Mouse (Mus musculus) intestine, embryonic 14.5 days (tissue): ENCODE measurements at regions not wholly inside any gene's neighbourhood (a gene's known extent, or its start where the extent isn't known, plus 50 kb on each side); places are given as distances from the start of the nearest gene placed in this dataset.

Source experiments
- ATAC-seq: fragments of 200-750 bp; cut with Nextera tagmentation; replicated peaks from 2 replicates; pipeline ENCODE4 v1.8.0; 2017; ENCODE audit warnings: low read depth, moderate number of reproducible peaks, moderate TSS enrichment, moderate library complexity; ENCODE audit not compliant: low FRiP score, low TSS enrichment
- DNase-seq: peaks from one replicate; pipeline ENCODE4 v3.0.0-alpha.2; 2018; ENCODE audit warnings: low spot score
- H3K27ac ChIP-seq: fragments of 300-500 bp; sonication (generic); 2 replicates; pipeline ENCODE4 v1.5.1; 2014; ENCODE audit warnings: low read depth, mild to moderate bottlenecking, control low read depth
- H3K27me3 ChIP-seq: fragments of 300-500 bp; sonication (generic); replicated peaks from 2 replicates; pipeline ENCODE4 v1.6.1; 2014; ENCODE audit warnings: low read length, control low read depth; ENCODE audit not compliant: control insufficient read depth, insufficient read depth
- H3K36me3 ChIP-seq: fragments of 300-500 bp; sonication (generic); 2 replicates; pipeline ENCODE4 v1.6.1; 2014; ENCODE audit warnings: low read length, control low read depth; ENCODE audit not compliant: control insufficient read depth, insufficient read depth
- H3K4me1 ChIP-seq: fragments of 300-500 bp; sonication (generic); replicated peaks from 2 replicates; pipeline ENCODE4 v1.6.1; 2014; ENCODE audit warnings: low read length, control low read depth, mixed read lengths; ENCODE audit not compliant: control insufficient read depth, insufficient read depth
- H3K4me2 ChIP-seq: fragments of 300-500 bp; sonication (generic); 2 replicates; pipeline ENCODE4 v1.6.1; 2014; ENCODE audit warnings: low read length
- H3K4me3 ChIP-seq: fragments of 300-500 bp; sonication (generic); 2 replicates; pipeline ENCODE4 v1.5.1; 2014; ENCODE audit warnings: low read depth, low read length, control low read depth, mixed read lengths
- H3K9ac ChIP-seq: fragments of 300-500 bp; sonication (generic); 2 replicates; pipeline ENCODE4 v1.6.1; 2014; ENCODE audit warnings: mild to moderate bottlenecking, low read length
- H3K9me3 ChIP-seq: fragments of 300-500 bp; sonication (generic); 2 replicates; pipeline ENCODE4 v1.6.1; 2016; ENCODE audit warnings: low read length, control low read depth; ENCODE audit not compliant: control insufficient read depth
- WGBS: fragments of 180-500 bp; shearing (Covaris S2); extraction: QIAGEN DNeasy Blood & Tissue Kit; methylation state at CpG from one replicate; pipeline ENCODE4 v1.1.7; 2014; 5-methylcytosine and 5-hydroxymethylcytosine counted together

DNA sequence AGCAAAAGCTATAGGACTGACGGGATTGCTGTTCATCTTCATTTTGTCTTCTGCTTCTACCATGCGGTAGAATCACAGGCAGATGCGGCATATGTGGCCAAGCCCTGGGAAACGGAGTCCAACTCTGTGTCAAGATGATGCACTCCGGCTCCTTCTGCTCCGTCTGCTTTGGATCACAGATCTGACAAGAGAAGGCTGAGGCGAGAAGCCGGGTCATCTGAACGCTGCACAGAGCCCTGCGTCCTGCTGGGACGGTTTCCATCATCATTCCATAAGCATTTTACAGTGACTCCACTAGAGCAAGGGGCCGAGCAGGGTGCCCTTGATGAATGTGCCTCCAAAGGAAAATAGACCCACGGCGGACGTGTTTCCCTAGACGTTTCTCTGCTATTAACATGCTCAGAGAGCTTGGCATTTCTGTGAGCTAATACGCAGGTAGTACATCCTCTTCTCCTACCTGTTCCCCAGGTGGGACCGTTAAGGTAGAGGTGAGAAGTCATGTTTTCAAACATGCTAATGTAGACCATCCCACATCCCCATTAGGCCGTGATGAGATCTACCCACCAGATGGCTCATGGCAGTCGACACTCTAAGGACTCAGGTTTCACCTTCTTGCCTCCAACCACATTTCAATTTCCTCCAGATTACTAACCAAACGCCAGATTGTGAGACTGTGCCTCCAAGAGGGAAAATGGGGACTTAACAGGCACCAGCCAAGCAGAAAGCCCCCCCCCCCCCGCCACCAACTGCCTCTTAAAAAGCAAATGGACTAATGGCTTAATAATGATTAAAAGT, 79.6 kb downstream of the Actbl2 start:
- Histone ChIP-seq H3K4me3 (no peak overlapping the region), H3K27ac (peak overlapping the region; percentile 33; the same call in 1 of the 2 replicates), H3K4me2 (no peak overlapping the region), H3K36me3 (no peaks in the 10 kb centered on the region), H3K27me3 (no peaks in the 10 kb centered on the region), H3K9ac (no peak overlapping the region), H3K9me3 (no peaks in the 10 kb centered on the region), H3K4me1 (peaks cover 11% of the 10 kb centered on the region; the same call in 1 of the 2 replicates)
- DNase-seq, result peak; percentile 80
- ATAC-seq, result peak; percentile 88
- 34% methylated on average over 22 of the region's 22 CpGs for WGBS

DNA sequence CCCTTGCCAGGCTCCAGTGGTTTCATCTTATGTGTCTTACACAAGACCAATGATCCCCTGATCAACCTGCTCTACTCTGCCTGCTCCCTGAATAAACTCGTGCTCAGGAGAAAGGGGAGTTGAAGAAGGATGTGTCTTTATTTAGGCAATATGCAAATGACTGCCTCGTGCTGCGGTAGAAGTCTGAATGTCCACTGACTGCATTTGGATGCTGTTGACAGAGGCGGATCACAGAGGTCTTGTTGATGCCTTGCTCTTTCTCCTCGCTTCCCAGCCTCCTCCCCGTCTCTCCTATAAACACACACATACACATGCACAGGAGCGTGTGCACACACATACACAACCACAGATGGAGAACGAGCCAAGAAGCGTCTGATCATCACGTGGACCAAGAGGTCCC, 90.2 kb downstream of the Actbl2 start:
- 71% methylated on average over 10 of the region's 10 CpGs for WGBS
- H3K4me3 ChIP-seq, result no peak overlapping the region
- no peak for ATAC-seq

DNA sequence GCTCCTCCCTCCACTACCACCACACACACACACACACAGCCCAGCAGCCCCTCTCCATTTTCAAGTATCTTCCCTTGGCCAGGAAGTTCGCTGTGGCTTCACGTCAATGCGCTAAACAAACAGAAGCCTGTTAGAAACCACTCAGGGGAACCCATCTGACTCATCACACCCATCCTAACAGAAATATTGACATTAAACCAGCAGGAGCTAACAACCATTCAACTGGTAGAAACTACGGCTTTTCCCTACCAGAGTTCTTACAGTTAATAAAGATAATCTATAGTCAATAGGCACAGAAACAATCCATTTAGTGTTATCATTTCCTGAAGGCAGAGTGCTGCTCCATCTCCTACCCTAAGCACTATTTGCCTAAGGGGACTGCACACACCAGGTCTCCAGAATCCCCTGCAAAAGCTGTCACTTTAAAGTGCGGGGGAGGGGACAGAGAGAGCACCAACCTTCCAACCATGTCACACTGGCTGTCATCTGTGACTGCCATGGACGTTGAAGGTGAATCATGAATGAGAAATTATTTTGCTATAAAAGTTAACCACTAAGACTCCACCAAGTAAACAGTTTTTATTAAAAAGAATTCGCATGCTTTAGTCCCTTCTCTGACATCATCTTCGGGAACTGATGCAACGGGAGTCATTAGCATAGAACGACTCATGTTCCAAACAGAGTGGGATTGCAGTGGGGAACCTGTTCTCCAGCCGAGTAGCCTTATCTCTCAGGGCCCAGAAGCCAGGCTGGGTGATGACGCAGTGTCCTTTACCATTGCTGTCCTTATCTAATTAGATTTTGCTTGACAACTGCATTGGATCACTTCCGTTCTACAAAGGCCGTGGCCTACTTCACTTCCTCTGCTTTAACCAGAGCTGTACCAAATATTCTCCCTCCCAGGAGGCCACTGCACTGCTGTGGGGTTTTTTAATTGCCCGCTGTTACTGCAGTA, 91.0 kb downstream of the Actbl2 start:
- WGBS, result 59% methylated on average over 15 of the region's 15 CpGs
- Histone ChIP-seq H3K4me2 (no peak overlapping the region), H3K9ac (no peak overlapping the region), H3K27ac (no peak overlapping the region), H3K27me3 (no peaks in the 10 kb centered on the region), H3K9me3 (no peaks in the 10 kb centered on the region), H3K36me3 (no peaks in the 10 kb centered on the region), H3K4me3 (no peak overlapping the region), H3K4me1 (no peaks in the 10 kb centered on the region)
- no peak for DNase-seq
- ATAC-seq, result 0 out of 2 replicates have a peak, but pooled peaks have one; percentile 27

More for the DNA sequence above, 90.2 kb downstream of the Actbl2 start:
- no peaks in the 10 kb centered on the region for H3K4me1 ChIP-seq
- no peak overlapping the region for H3K27ac ChIP-seq
- no peaks in the 10 kb centered on the region for H3K9me3 ChIP-seq
- no peak for DNase-seq
- H3K9ac ChIP-seq, result no peak overlapping the region
- H3K36me3 ChIP-seq, result no peaks in the 10 kb centered on the region
- H3K27me3 ChIP-seq, result no peaks in the 10 kb centered on the region
- no peak overlapping the region for H3K4me2 ChIP-seq

DNA sequence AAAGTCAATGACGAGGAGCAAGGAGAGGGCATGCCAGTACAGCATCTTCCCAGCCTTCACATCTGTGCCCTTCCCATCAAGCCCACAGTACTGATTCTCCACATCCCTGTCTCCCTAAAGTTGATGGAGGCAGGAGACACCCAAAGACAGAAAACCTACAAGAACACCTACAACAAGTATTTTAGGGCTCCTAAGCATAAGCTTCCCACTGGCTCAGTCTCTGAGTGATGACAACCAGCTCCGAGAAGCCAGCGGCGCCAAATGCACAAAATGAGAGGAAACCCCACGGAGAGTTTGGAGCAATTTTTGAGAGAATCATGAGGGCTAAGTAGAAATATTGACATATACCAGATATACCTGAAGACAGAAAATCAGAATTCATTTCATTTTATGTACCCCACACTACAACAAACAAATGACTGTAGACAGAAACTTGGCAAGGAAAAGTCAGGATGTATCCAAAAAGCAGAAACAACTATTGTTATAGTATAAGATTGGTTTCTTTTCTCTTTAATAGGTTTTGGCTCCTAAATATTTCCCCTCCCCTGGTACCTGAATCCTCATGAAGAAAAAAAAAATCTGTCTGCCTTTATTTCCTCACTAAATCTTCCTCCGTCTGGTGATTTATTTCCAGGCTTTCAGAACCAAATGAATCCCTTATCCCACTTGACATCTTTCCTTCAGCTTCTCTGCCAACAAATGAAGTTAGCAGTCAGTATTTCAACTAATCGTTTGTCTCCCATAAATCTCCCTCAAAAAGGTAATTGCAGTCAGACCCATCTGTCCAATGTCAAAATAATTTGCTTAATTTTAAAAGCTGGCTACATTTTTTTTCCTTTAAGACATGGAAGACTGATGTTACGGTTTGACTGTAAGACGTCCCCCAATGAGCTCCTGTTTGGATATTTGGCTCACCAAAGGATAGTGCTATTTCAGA, 102.0 kb downstream of the Actbl2 start:
- WGBS, result 64% methylated on average over 9 of the region's 9 CpGs
- H3K36me3 ChIP-seq, result no peaks in the 10 kb centered on the region
- DNase-seq (no peak), ATAC-seq (no peak)
- no peaks in the 10 kb centered on the region for H3K9me3 ChIP-seq
- H3K4me3 ChIP-seq, result no peak overlapping the region
- no peak overlapping the region for H3K27ac ChIP-seq
- no peaks in the 10 kb centered on the region for H3K27me3 ChIP-seq
- no peaks in the 10 kb centered on the region for H3K4me1 ChIP-seq
- H3K9ac ChIP-seq, result no peak overlapping the region
- no peak overlapping the region for H3K4me2 ChIP-seq

DNA sequence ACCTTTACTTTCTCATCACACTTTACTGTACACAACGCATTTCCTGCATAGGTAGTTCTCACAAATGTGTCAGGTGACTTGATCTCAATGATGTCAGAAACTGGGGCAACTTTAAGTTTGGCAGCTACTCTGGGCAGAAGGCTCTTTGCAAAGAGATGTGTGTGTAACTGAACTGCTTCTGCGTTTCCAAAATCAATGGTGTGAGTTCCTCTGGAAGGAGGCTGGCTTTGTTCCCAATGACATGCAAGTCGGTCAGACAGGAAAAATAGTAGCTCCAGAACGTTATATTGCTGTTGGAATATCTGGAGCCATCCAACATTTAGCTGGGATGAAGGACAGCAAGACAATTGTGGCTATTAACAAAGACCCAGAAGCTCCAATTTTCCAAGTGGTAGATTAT, 106.6 kb downstream of the Actbl2 start:
- Histone ChIP-seq H3K36me3 (no peaks in the 10 kb centered on the region), H3K9ac (no peak overlapping the region), H3K4me3 (no peak overlapping the region), H3K4me2 (no peak overlapping the region), H3K9me3 (peaks cover 7% of the 10 kb centered on the region; the same call in 1 of the 2 replicates), H3K4me1 (no peaks in the 10 kb centered on the region), H3K27ac (no peak overlapping the region), H3K27me3 (no peaks in the 10 kb centered on the region)
- DNase-seq, result no peak
- no peak for ATAC-seq
- 81% methylated on average over 4 of the region's 4 CpGs for WGBS

DNA sequence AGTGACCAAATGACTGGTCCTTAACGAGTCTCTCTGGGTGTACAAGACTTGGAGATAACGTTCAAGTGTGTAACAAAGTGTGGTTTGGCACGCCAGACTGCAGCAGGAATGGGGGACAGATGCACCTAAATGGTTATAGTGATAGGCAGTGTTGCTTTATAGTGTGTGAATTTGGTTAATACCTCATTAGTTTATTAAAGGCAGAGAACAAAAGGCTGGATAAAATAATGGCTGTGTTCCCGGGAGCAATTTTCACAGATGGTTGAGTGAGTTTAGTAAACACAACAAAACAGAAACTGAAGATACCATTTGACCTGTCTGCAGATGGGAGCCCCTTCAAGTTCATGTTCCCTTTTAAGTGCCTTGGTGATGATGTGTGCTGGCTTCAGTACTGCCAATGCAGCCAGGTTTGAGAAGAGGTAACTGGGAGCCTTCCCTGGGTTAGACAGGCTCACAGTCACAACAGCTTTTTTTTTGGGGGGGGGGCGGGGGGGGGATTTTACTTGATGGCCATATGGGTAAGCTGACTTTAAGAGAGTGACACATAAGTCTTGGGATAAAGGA, 108.4 kb downstream of the Actbl2 start:
- Histone ChIP-seq H3K4me3 (no peak overlapping the region), H3K36me3 (no peaks in the 10 kb centered on the region), H3K27me3 (no peaks in the 10 kb centered on the region), H3K9me3 (peaks cover 7% of the 10 kb centered on the region; the same call in 1 of the 2 replicates), H3K4me2 (no peak overlapping the region), H3K9ac (no peak overlapping the region), H3K4me1 (no peaks in the 10 kb centered on the region), H3K27ac (no peak overlapping the region)
- ATAC-seq (no peak), DNase-seq (no peak)
- 70% methylated on average over 5 of the region's 5 CpGs for WGBS

DNA sequence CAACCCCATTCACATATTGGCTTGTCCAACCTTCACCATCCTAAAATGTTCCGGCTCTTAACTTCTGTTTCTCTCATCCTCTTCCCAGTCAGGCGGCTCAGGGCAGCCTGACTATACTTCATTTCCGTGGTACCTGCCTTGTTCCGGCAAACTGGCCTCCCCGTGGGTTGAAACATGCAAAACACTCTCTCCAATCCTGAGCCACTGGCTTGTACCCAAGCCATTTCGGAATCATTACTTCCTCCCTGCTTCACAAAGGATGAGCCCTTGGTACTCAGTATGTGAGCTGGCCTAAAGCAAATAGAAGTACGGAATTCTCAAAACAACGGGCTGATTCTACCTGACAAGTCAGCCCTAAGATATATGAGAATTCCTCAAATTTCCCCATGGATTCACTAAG, 112.1 kb downstream of the Actbl2 start:
- DNase-seq (no peak), ATAC-seq (no peak)
- no peak overlapping the region for H3K4me3 ChIP-seq
- peaks cover 7% of the 10 kb centered on the region; the same call in 1 of the 2 replicates for H3K9me3 ChIP-seq
- no peak overlapping the region for H3K27ac ChIP-seq
- 85% methylated on average over 8 of the region's 8 CpGs for WGBS
- H3K27me3 ChIP-seq, result no peaks in the 10 kb centered on the region
- no peaks in the 10 kb centered on the region for H3K36me3 ChIP-seq
- no peak overlapping the region for H3K9ac ChIP-seq
- no peaks in the 10 kb centered on the region for H3K4me1 ChIP-seq
- H3K4me2 ChIP-seq, result no peak overlapping the region

DNA sequence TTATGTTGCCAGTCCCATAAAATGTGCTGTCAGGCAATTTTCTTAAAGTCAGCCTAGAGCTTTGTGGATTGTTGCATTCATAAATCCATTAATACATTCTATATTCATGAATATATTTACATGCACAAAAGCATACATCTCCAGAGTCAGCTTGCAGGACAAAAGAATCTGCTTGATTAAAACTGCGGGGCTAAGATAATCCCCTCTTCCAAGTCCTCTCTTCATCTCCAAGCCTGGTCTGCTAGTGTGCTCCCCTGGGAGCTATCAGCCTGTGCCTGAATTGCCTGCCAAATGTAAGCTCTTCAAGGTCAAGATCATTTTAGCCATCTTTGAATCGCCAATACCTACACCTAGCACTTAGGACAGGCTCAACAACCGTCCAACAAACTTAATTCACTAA, 112.8 kb downstream of the Actbl2 start:
- ATAC-seq (no peak), DNase-seq (no peak)
- no peaks in the 10 kb centered on the region for H3K4me1 ChIP-seq
- no peaks in the 10 kb centered on the region for H3K27me3 ChIP-seq
- no peaks in the 10 kb centered on the region for H3K36me3 ChIP-seq
- no peak overlapping the region for H3K4me3 ChIP-seq
- 58% methylated on average over 3 of the region's 3 CpGs for WGBS
- no peak overlapping the region for H3K9ac ChIP-seq
- H3K4me2 ChIP-seq, result no peak overlapping the region
- peaks cover 7% of the 10 kb centered on the region; the same call in 1 of the 2 replicates for H3K9me3 ChIP-seq
- no peak overlapping the region for H3K27ac ChIP-seq
